Mouse (Mus musculus) embryonic facial prominence, embryonic 12.5 days (tissue): Measurements from ENCODE around the gene Fbxl17. TPM values are rescaled to one million over a fixed set of nuclear protein-coding genes. Genes with fewer than 3 reads are reported as not detected.

Experiments
- ATAC-seq: fragments of 200-750 bp; cut with Nextera tagmentation; 2 replicates; pipeline ENCODE4 v1.8.0; 2017; ENCODE audit not compliant: insufficient number of reproducible peaks, insufficient read depth, low FRiP score, low TSS enrichment
- H3K27ac ChIP-seq: fragments of 300-500 bp; sonication (generic); 2 replicates; pipeline ENCODE4 v1.5.1; 2016; ENCODE audit warnings: mild to moderate bottlenecking
- H3K27me3 ChIP-seq: fragments of 300-500 bp; sonication (generic); 2 replicates; pipeline ENCODE4 v1.6.1; 2016; ENCODE audit warnings: mild to moderate bottlenecking, moderate library complexity
- H3K36me3 ChIP-seq: fragments of 300-500 bp; sonication (generic); 2 replicates; pipeline ENCODE4 v1.6.1; 2016; ENCODE audit warnings: mild to moderate bottlenecking
- H3K4me1 ChIP-seq: fragments of 300-500 bp; sonication (generic); 2 replicates; pipeline ENCODE4 v1.6.1; 2016
- H3K4me2 ChIP-seq: fragments of 300-500 bp; sonication (generic); replicated peaks from 2 replicates; pipeline ENCODE4 v1.6.1; 2016; ENCODE audit warnings: mild to moderate bottlenecking, moderate library complexity
- H3K4me3 ChIP-seq: fragments of 300-500 bp; sonication (generic); 2 replicates; pipeline ENCODE4 v1.5.1; 2016; ENCODE audit warnings: mild to moderate bottlenecking
- H3K9ac ChIP-seq: fragments of 300-500 bp; sonication (generic); 2 replicates; pipeline ENCODE4 v1.6.1; 2016; ENCODE audit warnings: mild to moderate bottlenecking, moderate library complexity
- H3K9me3 ChIP-seq: fragments of 300-500 bp; sonication (generic); 2 replicates; pipeline ENCODE4 v1.6.1; 2016; ENCODE audit warnings: mild to moderate bottlenecking, moderate library complexity
- WGBS: fragments of 180-500 bp; shearing (Covaris S2); methylation state at CpG from one replicate; pipeline ENCODE4 v1.1.7; 2016; 5-methylcytosine and 5-hydroxymethylcytosine counted together
- polyA plus RNA-seq: library from polyadenylated mRNA; unstranded; fragments of >200 nt; fragmentation: Nextera tagmentation; extraction: Ambion mirVana; gene quantifications from 2 replicates; pipeline ENCODE4 v1.2.1, GENCODE M21; 2016

Gene Fbxl17
- polyA plus RNA-seq, 1 experiment from 2014 or later = 7.9 TPM

- Histone ChIP-seq H3K27me3 (no peaks in the 10 kb centered on the region), H3K27ac (no peak overlapping the region), H3K9ac (no peak overlapping the region), H3K4me3 (no peak overlapping the region), H3K4me2 (no peak overlapping the region), H3K4me1 (no peaks in the 10 kb centered on the region), H3K36me3 (no peaks in the 10 kb centered on the region), H3K9me3 (no peaks in the 10 kb centered on the region)
- 83% methylated on average over 3 of the region's 3 CpGs for WGBS
- ATAC-seq = no peak
These were observed 41.8 kb downstream of the Fbxl17 start for GRCm38 (mm10) chr17:63458052-63458451.

DNA sequence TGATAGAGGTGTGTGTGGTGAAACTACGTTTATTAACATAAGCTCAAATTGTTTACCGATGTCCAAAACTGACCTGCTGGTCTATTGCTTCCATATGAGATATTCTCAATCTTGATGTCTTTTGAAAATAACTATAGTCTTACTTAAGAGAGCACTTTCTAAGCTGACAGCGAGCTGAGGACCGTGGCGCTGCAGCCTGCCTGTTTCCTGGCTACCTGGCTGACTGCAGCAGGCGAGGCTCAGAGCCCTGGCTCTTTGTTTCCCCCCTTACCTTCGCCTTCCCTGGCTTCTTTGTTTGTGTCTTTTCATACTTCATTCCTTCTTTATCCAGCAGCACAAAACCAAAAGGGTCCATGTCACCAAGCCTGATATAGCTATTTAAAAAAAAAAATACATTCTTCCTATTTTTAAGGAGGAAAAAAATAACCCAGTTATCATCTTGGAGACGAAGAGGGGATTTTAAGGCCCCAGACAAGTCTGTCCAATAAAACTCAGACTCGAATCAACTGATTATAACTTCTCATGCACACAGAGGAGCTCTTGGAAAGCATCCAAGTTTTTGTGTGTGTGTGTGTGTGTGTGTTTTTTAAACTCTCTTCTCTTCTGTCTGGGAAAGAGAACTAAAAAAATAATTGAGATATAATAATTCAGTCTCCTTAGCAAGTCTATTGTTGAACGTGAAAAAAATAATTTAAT, 48.4 kb downstream of the Fbxl17 start:
- H3K9ac ChIP-seq = no peak overlapping the region
- H3K27me3 ChIP-seq = no peaks in the 10 kb centered on the region
- no peak overlapping the region for H3K4me3 ChIP-seq
- H3K27ac ChIP-seq = peak overlapping the region; percentile 67
- H3K9me3 ChIP-seq = no peaks in the 10 kb centered on the region
- no peaks in the 10 kb centered on the region for H3K36me3 ChIP-seq
- no peak overlapping the region; the same call in 1 of the 2 replicates for H3K4me2 ChIP-seq
- WGBS = 52% methylated on average over 10 of the region's 10 CpGs
- H3K4me1 ChIP-seq = peaks cover 4% of the 10 kb centered on the region; the same call in 1 of the 2 replicates
- ATAC-seq = no peak

DNA sequence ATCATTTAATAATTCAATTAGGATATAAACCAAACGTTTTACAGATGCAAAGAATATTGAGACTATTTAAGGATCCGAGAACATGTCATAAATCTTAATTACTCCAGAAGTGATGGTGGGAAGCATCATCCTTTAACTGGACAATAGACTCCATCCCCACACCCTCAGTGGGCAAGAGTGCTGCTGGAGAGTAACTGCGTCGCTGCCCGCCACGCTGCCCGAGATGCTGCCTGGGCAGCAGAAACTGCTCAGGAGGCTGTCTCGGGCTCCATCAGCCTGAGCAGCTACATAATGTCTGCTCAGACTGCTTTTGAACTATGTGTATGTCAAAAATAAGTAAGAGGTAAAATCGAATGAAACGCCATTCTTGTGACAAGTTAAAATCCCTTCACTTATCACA, 52.1 kb downstream of the Fbxl17 start:
- H3K4me2 ChIP-seq = no peak overlapping the region
- no peaks in the 10 kb centered on the region for H3K36me3 ChIP-seq
- no peak overlapping the region for H3K27ac ChIP-seq
- peaks cover 4% of the 10 kb centered on the region; the same call in 1 of the 2 replicates for H3K4me1 ChIP-seq
- H3K4me3 ChIP-seq = no peak overlapping the region
- H3K9me3 ChIP-seq = no peaks in the 10 kb centered on the region
- whole genome bisulfite sequencing = 75% methylated on average over 10 of the region's 10 CpGs
- H3K9ac ChIP-seq = no peak overlapping the region
- no peak for ATAC-seq
- no peaks in the 10 kb centered on the region for H3K27me3 ChIP-seq

GRCm38 (mm10) chr17:63446971-63447679, 52.7 kb downstream of the Fbxl17 start:
- H3K4me2 ChIP-seq = no peak overlapping the region
- peaks cover 4% of the 10 kb centered on the region; the same call in 1 of the 2 replicates for H3K4me1 ChIP-seq
- 57% methylated on average over 10 of the region's 10 CpGs for WGBS
- H3K27me3 ChIP-seq = no peaks in the 10 kb centered on the region
- no peak for ATAC-seq
- no peaks in the 10 kb centered on the region for H3K9me3 ChIP-seq
- H3K36me3 ChIP-seq = no peaks in the 10 kb centered on the region
- H3K9ac ChIP-seq = no peak overlapping the region
- no peak overlapping the region for H3K4me3 ChIP-seq
- H3K27ac ChIP-seq = no peak overlapping the region

- no peaks in the 10 kb centered on the region for H3K27me3 ChIP-seq
- no peak for ATAC-seq
These were observed 54.6 kb downstream of the Fbxl17 start for GRCm38 (mm10) chr17:63445212-63445611.

DNA sequence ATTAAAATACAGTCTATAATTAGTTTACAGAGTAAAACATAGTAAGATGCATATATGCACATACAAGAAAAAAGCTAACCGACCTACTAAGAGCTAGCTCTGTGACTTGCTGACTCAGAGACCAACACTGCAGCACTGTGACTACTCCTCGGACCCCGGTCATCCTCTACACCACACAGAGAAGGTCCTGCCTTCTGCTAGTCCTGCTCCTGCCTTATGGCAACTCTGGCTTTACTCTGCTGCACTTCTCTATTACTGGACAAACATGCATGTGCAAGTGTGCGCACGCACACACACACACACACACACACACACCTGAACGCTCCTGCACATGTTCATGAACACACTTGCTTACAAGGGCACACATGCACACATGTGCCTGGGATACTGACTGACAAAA, 62.4 kb downstream of the Fbxl17 start:
- Histone ChIP-seq H3K36me3 (no peaks in the 10 kb centered on the region), H3K4me3 (no peak overlapping the region), H3K27me3 (no peaks in the 10 kb centered on the region), H3K9ac (no peak overlapping the region), H3K4me2 (no peak overlapping the region), H3K9me3 (no peaks in the 10 kb centered on the region), H3K27ac (no peak overlapping the region), H3K4me1 (no peaks in the 10 kb centered on the region)
- 88% methylated on average over 6 of the region's 6 CpGs for WGBS
- no peak for ATAC-seq

More at GRCm38 (mm10) chr17:63445212-63445611, 54.6 kb downstream of the Fbxl17 start:
- Histone ChIP-seq H3K4me1 (no peaks in the 10 kb centered on the region), H3K4me2 (no peak overlapping the region), H3K36me3 (no peaks in the 10 kb centered on the region), H3K27ac (no peak overlapping the region), H3K9ac (no peak overlapping the region), H3K4me3 (no peak overlapping the region), H3K9me3 (no peaks in the 10 kb centered on the region)
- 84% methylated on average over 4 of the region's 4 CpGs for WGBS

GRCm38 (mm10) chr17:63434081-63434480, 65.7 kb downstream of the Fbxl17 start:
- Histone ChIP-seq H3K4me1 (no peaks in the 10 kb centered on the region), H3K9me3 (no peaks in the 10 kb centered on the region), H3K27ac (no peak overlapping the region), H3K4me2 (no peak overlapping the region), H3K36me3 (no peaks in the 10 kb centered on the region), H3K9ac (no peak overlapping the region), H3K4me3 (no peak overlapping the region), H3K27me3 (no peaks in the 10 kb centered on the region)
- no peak for ATAC-seq
- WGBS = 51% methylated on average over 6 of the region's 6 CpGs

DNA sequence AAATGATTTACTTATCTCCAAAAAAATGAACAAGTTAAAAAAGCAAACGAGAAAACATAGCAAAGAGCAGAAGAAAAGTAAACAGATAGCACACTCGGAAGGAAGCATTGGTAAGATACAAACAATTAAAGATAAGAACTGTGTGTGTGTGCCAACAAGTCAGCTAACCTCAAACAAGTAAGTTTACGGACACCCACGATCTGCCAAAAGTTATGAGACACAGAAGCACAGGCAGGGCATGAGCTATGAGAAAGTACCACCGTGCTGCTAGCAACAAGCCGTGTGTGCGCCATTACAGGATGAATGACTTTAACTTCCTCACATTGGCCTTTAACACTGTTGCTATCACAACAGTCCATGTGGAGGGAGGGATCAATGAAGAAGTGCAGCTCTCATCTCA, 68.2 kb downstream of the Fbxl17 start:
- 83% methylated on average over 7 of the region's 7 CpGs for WGBS
- ATAC-seq = no peak
- Histone ChIP-seq H3K4me3 (no peak overlapping the region), H3K4me1 (no peaks in the 10 kb centered on the region), H3K4me2 (no peak overlapping the region), H3K36me3 (no peaks in the 10 kb centered on the region), H3K27me3 (no peaks in the 10 kb centered on the region), H3K9ac (no peak overlapping the region), H3K27ac (no peak overlapping the region), H3K9me3 (no peaks in the 10 kb centered on the region)

DNA sequence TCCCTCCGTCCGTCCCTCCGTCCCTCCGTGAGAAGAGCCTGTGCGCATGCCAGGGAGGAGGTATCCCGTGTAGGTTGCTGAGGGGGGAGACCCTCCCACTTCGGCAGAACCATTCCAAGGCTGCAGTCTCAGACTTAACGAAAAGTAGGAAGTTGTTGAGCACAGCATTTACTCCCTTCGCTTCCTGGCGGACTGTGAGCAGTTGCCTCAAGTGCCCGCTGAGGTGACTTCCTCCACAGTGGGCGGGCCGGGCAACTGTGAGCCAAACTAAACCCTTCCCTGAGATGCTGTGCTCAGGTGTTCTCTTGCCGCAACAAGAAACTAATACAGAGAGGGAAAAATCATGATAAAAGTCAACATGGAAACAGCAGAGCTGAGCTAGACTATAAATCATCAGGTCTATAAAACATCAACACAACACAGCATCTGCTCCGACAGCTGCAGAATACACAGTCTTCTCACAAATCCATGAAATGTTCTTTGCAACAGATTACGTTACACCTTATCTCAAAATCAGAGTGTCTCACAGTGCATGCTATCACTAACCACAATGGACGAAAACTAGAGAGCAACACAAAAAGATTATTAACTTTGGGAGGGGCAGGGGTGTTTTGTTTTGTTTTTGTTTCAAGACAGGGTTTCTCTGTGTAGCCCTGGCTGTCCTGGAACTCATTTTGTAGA, 69.3 kb downstream of the Fbxl17 start:
- Histone ChIP-seq H3K4me1 (no peaks in the 10 kb centered on the region), H3K9me3 (no peaks in the 10 kb centered on the region), H3K9ac (no peak overlapping the region), H3K27ac (no peak overlapping the region), H3K4me3 (0 out of 2 replicates have a peak overlapping the region, but pooled peaks have one; percentile 3), H3K27me3 (no peaks in the 10 kb centered on the region), H3K36me3 (no peaks in the 10 kb centered on the region), H3K4me2 (peak overlapping the region; percentile 33)
- ATAC-seq = no peak
- WGBS = 71% methylated on average over 17 of the region's 17 CpGs

- Histone ChIP-seq H3K4me3 (no peak overlapping the region), H3K36me3 (no peaks in the 10 kb centered on the region), H3K27me3 (no peaks in the 10 kb centered on the region), H3K9ac (no peak overlapping the region), H3K27ac (no peak overlapping the region), H3K4me2 (no peak overlapping the region), H3K9me3 (no peaks in the 10 kb centered on the region), H3K4me1 (no peaks in the 10 kb centered on the region)
- WGBS = 77% methylated on average over 4 of the region's 4 CpGs
- no peak for ATAC-seq
These were observed 76.0 kb downstream of the Fbxl17 start for GRCm38 (mm10) chr17:63423851-63424250.

GRCm38 (mm10) chr17:63422685-63423084, 77.1 kb downstream of the Fbxl17 start:
- no peaks in the 10 kb centered on the region for H3K4me1 ChIP-seq
- H3K27me3 ChIP-seq = no peaks in the 10 kb centered on the region
- ATAC-seq = no peak
- 94% methylated on average over 5 of the region's 5 CpGs for WGBS
- H3K9me3 ChIP-seq = no peaks in the 10 kb centered on the region
- H3K9ac ChIP-seq = no peak overlapping the region
- H3K27ac ChIP-seq = no peak overlapping the region
- H3K4me2 ChIP-seq = no peak overlapping the region
- no peak overlapping the region for H3K4me3 ChIP-seq
- no peaks in the 10 kb centered on the region for H3K36me3 ChIP-seq

GRCm38 (mm10) chr17:63421864-63422263, 78.0 kb downstream of the Fbxl17 start:
- Histone ChIP-seq H3K27ac (no peak overlapping the region), H3K27me3 (no peaks in the 10 kb centered on the region), H3K4me3 (no peak overlapping the region), H3K4me2 (no peak overlapping the region), H3K9ac (no peak overlapping the region), H3K36me3 (no peaks in the 10 kb centered on the region), H3K9me3 (no peaks in the 10 kb centered on the region), H3K4me1 (no peaks in the 10 kb centered on the region)
- no peak for ATAC-seq
- 72% methylated on average over 2 of the region's 2 CpGs for WGBS
